Mouse (Mus musculus) limb, embryonic 12.5 days (tissue): ENCODE data around the gene Gm4869. TPM values are rescaled to one million over a fixed set of nuclear protein-coding genes. Genes with fewer than 3 reads are reported as not detected.
"Not testable (repeated sequence)": the region's sequence is repeated elsewhere in the genome, so short reads cannot be mapped to it uniquely, and the experiment has no call there.

Experiments used
- ATAC-seq: fragments of 200-750 bp; cut with Nextera tagmentation; 2 replicates; pipeline ENCODE4 v1.8.0; 2017; ENCODE audit warnings: low read depth, moderate TSS enrichment; ENCODE audit not compliant: insufficient number of reproducible peaks, insufficient read depth, low FRiP score, low TSS enrichment
- H3K27ac ChIP-seq: fragments of 300-500 bp; sonication (generic); 2 replicates; pipeline ENCODE4 v1.5.1; 2016; ENCODE audit warnings: mild to moderate bottlenecking, moderate library complexity
- H3K27me3 ChIP-seq: fragments of 300-500 bp; sonication (generic); 2 replicates; pipeline ENCODE4 v1.6.1; 2016; ENCODE audit warnings: mild to moderate bottlenecking, moderate library complexity
- H3K36me3 ChIP-seq: fragments of 300-500 bp; sonication (generic); 2 replicates; pipeline ENCODE4 v1.6.1; 2016; ENCODE audit warnings: mild to moderate bottlenecking, moderate library complexity
- H3K4me1 ChIP-seq: fragments of 300-500 bp; sonication (generic); replicated peaks from 2 replicates; pipeline ENCODE4 v1.6.1; 2016
- H3K4me2 ChIP-seq: fragments of 300-500 bp; sonication (generic); 2 replicates; pipeline ENCODE4 v1.6.1; 2016; ENCODE audit warnings: mild to moderate bottlenecking, moderate library complexity
- H3K4me3 ChIP-seq: fragments of 300-500 bp; sonication (generic); replicated peaks from 2 replicates; pipeline ENCODE4 v1.5.1; 2016; ENCODE audit warnings: mild to moderate bottlenecking
- H3K9ac ChIP-seq: fragments of 300-500 bp; sonication (generic); replicated peaks from 2 replicates; pipeline ENCODE4 v1.6.1; 2016; ENCODE audit warnings: mild to moderate bottlenecking, moderate library complexity
- H3K9me3 ChIP-seq: fragments of 300-500 bp; sonication (generic); 2 replicates; pipeline ENCODE4 v1.6.1; 2016; ENCODE audit warnings: mild to moderate bottlenecking, moderate library complexity
- WGBS: fragments of 180-500 bp; shearing (Covaris S2); methylation state at CpG from one replicate; pipeline ENCODE4 v1.1.7; 2016; 5-methylcytosine and 5-hydroxymethylcytosine counted together
- polyA plus RNA-seq: library from polyadenylated mRNA; unstranded; fragments of >200 nt; fragmentation: Nextera tagmentation; extraction: Ambion mirVana; gene quantifications from 2 replicates; pipeline ENCODE4 v1.2.1, GENCODE M21; 2016

Gm4869 gene
- polyA plus RNA-seq, 1 experiment from 2014 or later: not detected

DNA sequence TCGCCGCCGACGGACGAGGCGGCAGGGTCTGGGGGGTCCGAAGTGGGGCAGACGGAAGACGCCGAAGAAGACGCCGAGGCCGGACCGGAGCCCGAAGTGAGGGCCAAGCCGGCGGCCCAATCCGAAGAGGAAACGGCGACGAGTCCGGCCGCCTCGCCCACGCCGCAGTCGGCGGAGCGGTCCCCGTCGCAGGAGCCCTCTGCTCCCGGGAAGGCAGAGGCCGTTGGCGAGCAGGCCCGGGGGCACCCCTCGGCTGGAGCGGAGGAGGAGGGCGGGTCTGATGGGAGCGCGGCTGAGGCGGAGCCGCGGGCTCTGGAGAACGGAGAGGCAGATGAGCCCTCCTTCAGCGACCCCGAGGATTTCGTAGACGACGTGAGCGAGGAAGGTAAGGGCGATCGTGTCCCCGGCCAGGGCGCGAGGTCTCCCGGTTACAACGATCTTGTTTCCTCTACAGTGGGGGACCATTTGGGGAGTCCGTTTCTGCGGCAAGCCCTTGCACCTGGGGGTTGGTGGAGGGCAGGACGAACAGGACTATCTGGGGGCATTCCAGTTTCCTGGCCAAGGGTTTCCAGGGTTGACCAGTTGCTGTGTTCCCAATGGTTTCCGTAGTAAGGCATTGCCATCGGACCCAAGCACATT is 25.9 kb upstream of the Gm4869 start:
- Histone ChIP-seq H3K36me3 (peaks cover 17% of the 10 kb centered on the region), H3K4me3 (peak overlapping the region; percentile 100), H3K4me1 (peaks cover 20% of the 10 kb centered on the region), H3K9me3 (no peaks in the 10 kb centered on the region), H3K9ac (peak overlapping the region; percentile 95), H3K4me2 (peak overlapping the region; percentile 88), H3K27me3 (no peaks in the 10 kb centered on the region), H3K27ac (peak overlapping the region; percentile 78)
- no peak for ATAC-seq
- under 1% methylated on average over 62 of the region's 62 CpGs for WGBS

DNA sequence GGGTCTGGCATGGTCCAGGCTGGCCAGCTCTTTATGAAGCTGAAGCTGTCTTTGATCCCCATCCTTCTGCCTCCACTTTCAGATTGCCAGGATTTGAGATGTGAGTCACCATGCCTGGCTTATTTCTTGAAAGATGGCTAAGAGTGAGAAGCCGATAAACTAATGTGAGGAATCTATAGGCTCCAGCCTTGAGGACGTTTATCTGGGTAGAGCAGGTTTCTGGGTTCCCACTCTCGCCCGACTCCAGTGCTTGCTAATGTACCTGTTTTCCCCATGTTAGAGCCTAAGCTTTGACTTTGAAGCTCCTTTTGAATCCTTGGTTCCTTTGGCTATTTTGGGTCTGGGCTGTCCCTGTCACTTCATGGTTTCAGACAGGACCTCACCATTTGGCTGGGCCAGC is 24.8 kb upstream of the Gm4869 start:
- Histone ChIP-seq H3K27me3 (no peaks in the 10 kb centered on the region), H3K36me3 (peaks cover 27% of the 10 kb centered on the region), H3K4me3 (peak overlapping the region; percentile 100), H3K9ac (peak overlapping the region; percentile 95), H3K4me1 (peaks cover 20% of the 10 kb centered on the region), H3K9me3 (no peaks in the 10 kb centered on the region), H3K4me2 (peak overlapping the region; percentile 88), H3K27ac (no peak overlapping the region)
- ATAC-seq: no peak
- 68% methylated on average over 4 of the region's 4 CpGs for WGBS

DNA sequence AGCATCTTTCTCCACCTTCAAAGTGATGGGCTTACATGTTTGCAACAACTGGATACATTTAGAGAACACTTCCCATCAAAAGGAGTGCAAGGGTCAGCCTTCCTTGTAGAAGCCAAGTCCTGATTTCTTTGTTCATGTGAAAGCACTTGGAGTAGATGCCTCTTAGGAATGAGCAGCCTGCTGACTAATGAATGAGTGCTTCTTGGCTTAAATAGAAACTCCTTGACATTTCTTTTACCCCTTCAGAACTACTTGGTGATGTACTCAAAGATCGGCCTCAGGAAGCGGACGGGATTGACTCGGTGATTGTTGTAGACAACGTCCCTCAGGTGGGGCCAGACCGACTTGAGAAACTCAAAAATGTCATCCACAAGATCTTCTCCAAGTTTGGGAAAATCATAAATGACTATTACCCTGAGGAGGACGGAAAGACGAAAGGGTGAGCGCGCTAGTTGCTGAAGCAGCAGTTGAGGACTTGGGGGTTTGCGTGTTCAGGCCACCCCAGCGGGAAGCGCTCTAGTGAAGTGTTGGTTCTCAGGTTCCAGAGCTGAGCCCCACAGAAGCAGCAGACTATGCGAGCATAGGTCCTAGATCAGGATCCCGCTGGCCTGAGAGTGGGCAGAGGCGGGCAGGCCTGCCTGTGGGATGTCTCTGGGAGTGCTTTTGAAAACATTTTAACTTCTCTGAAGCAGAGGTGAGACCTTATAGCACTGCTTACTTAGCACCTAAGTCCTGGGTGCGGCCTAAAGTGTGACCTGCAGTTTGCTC is 20.2 kb upstream of the Gm4869 start:
- Histone ChIP-seq H3K27me3 (no peaks in the 10 kb centered on the region), H3K4me2 (no peak overlapping the region), H3K9me3 (no peaks in the 10 kb centered on the region), H3K36me3 (peaks cover 73% of the 10 kb centered on the region), H3K27ac (no peak overlapping the region), H3K4me1 (peaks cover 18% of the 10 kb centered on the region), H3K9ac (no peak overlapping the region), H3K4me3 (no peak overlapping the region)
- 96% methylated on average over 17 of the region's 17 CpGs for WGBS
- no peak for ATAC-seq

DNA sequence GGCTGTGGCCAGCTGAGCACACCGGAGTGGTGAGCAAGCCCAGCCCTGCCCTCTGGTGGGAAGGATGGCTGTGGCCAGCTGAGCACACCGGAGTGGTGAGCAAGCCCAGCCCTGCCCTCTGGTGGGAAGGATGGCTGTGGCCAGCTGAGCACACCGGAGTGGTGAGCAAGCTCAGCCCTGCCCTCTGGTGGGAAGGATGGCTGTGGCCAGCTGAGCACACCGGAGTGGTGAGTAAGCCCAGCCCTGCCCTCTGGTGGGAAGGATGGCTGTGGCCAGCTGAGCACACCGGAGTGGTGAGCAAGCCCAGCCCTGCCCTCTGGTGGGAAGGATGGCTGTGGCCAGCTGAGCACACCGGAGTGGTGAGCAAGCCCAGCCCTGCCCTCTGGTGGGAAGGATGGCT is 6.3 kb upstream of the Gm4869 start:
- not testable (repeated sequence) for H3K4me2 ChIP-seq, H3K27me3 ChIP-seq, H3K4me1 ChIP-seq, H3K27ac ChIP-seq, ATAC-seq, H3K9me3 ChIP-seq, H3K4me3 ChIP-seq, H3K9ac ChIP-seq
- WGBS: 67% methylated on average over 1 of the region's 6 CpGs
- peaks cover 92% of the 10 kb centered on the region for H3K36me3 ChIP-seq

DNA sequence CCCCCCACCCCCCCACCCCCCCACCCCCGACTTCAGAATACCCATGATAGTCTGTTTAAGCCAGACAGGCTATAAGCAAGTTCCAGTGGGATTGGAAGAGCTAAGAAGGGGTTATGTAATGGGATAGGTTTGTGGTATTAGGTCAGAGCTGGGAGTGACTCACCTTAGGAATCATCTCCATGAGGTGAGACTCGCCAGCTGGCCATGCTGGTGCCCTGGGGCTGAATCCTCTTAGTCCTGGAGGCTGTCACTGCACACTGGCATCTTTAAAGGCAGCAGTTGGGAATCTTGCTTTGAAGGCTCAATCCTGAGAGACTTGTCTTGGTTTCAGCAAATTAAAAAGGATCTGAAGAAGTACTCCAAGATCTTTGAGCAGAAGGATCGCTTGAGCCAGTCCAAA is 4.0 kb upstream of the Gm4869 start:
- H3K36me3 ChIP-seq: peaks cover 90% of the 10 kb centered on the region
- H3K4me2 ChIP-seq: no peak overlapping the region
- 90% methylated on average over 3 of the region's 3 CpGs for WGBS
- H3K9ac ChIP-seq: no peak overlapping the region
- no peak overlapping the region for H3K4me3 ChIP-seq
- no peak for ATAC-seq
- H3K4me1 ChIP-seq: no peaks in the 10 kb centered on the region
- H3K27ac ChIP-seq: no peak overlapping the region
- H3K9me3 ChIP-seq: no peaks in the 10 kb centered on the region
- no peaks in the 10 kb centered on the region for H3K27me3 ChIP-seq

DNA sequence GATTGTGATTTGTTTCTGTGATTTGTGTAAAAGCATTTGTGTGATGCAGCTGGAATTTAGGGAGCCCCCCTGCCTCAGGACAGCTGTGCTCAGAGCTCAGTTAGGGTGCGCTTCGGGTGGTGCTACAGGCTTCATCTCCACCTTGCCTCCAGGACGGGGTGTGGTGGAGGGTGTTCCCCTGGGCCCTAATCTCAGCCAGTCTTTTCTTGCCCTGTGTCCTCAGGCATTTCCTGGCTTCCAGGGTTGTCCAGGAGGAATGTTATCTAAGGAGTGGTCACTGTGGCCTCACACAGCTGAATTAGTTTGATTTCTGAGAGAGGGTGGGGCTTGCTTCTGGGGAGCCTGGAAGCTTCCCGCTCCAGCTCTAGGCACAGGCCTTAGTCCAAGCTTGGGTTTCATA is 1.4 kb upstream of the Gm4869 start:
- peaks cover 68% of the 10 kb centered on the region for H3K36me3 ChIP-seq
- H3K27me3 ChIP-seq: no peaks in the 10 kb centered on the region
- H3K27ac ChIP-seq: no peak overlapping the region
- WGBS: 84% methylated on average over 4 of the region's 4 CpGs
- H3K9me3 ChIP-seq: no peaks in the 10 kb centered on the region
- no peak overlapping the region for H3K4me3 ChIP-seq
- no peak overlapping the region for H3K9ac ChIP-seq
- H3K4me2 ChIP-seq: no peak overlapping the region
- no peak for ATAC-seq
- H3K4me1 ChIP-seq: no peaks in the 10 kb centered on the region

DNA sequence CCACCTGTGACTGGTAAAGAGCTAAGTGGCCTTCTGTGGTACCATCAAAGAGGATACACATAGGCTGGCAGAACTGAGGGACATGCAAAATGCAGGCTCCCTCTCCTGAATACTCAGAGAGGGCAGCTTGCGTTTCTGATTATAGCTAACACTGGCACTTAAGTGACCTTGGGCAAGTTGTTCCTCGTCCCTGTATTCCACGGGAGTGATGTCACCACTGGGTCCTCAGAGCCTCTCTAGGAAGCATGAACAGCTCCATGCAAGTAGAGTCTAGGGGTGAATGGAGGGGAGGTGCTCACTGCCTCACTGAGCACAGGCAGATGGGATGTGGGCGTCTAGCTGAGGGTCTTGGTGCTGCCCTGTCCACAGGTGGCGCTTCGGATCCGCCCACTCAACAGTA is 609 bp downstream of the Gm4869 start:
- H3K9me3 ChIP-seq: no peaks in the 10 kb centered on the region
- peaks cover 52% of the 10 kb centered on the region for H3K36me3 ChIP-seq
- no peak overlapping the region for H3K4me3 ChIP-seq
- H3K9ac ChIP-seq: no peak overlapping the region
- H3K27ac ChIP-seq: no peak overlapping the region
- 79% methylated on average over 7 of the region's 7 CpGs for WGBS
- H3K4me1 ChIP-seq: no peaks in the 10 kb centered on the region
- no peak for ATAC-seq
- no peaks in the 10 kb centered on the region for H3K27me3 ChIP-seq
- H3K4me2 ChIP-seq: no peak overlapping the region

DNA sequence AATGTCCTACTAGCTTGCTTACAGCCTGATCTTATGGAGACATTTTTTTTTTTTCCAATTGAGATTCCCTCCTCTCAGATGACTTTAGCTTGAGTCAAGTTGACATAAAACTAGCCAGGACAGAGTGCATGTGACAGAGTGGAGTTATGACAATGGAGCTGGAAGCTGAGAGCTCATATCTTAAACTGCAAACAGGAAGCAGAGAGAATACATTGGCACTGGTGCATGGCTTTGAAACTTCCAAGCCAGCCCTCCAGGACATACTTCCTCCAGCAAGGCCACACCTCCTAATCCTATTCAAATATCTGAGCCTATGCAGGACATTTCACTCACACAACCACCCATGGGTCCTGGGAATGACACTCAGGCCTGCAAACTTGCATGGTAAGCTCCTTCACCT is 9.0 kb downstream of the Gm4869 start:
- Histone ChIP-seq H3K4me2 (no peak overlapping the region), H3K9ac (no peak overlapping the region), H3K4me3 (no peak overlapping the region), H3K27me3 (no peaks in the 10 kb centered on the region), H3K27ac (no peak overlapping the region), H3K9me3 (no peaks in the 10 kb centered on the region), H3K36me3 (no peaks in the 10 kb centered on the region), H3K4me1 (no peaks in the 10 kb centered on the region)
- ATAC-seq: no peak

DNA sequence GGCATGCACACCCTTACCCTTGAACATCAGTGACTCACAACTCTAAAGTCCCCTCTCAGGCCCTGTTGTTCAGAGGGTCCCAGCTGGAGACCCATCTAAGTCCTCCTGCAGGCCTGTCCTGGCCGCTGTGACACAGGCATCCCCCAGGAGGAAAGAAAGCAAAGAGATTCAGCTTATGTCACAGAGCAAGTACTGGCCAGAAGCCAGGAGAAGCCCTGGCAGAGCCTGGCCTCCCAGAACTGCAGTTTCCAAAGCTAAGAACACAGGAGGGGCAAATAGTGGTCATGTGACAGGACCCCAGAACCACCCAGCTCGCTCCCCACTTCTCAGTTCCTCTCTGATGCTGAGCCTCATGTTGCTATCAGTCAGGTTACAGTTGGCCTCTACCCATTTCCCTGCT is 10.0 kb downstream of the Gm4869 start:
- Histone ChIP-seq H3K9ac (no peak overlapping the region), H3K4me2 (no peak overlapping the region), H3K9me3 (no peaks in the 10 kb centered on the region), H3K4me3 (no peak overlapping the region), H3K27me3 (no peaks in the 10 kb centered on the region), H3K27ac (no peak overlapping the region), H3K36me3 (no peaks in the 10 kb centered on the region), H3K4me1 (no peaks in the 10 kb centered on the region)
- WGBS: 67% methylated on average over 2 of the region's 2 CpGs
- no peak for ATAC-seq

DNA sequence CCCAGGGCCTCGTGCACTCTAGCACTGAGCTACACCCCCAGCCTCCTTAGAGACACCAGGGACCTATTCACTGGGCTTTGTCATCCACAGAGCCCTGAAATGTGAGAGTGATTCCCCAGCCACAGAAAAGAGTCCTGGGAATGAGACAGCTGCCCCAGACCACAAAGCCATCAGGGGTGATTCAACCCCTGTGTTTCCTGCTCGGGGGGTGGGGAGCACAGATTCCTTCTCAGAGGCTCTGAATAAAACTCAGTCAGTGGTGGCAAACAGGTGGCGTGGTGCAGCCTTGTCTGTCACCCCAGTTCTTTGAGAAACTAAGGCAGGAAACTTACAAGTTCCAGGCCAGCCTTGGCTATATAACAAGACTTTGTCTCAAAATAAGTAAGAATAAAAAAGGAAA is 16.0 kb downstream of the Gm4869 start:
- 74% methylated on average over 3 of the region's 3 CpGs for WGBS
- no peaks in the 10 kb centered on the region for H3K27me3 ChIP-seq
- no peaks in the 10 kb centered on the region for H3K36me3 ChIP-seq
- H3K9me3 ChIP-seq: peaks cover 16% of the 10 kb centered on the region
- ATAC-seq: no peak
- no peak overlapping the region for H3K4me3 ChIP-seq
- H3K4me2 ChIP-seq: no peak overlapping the region
- H3K4me1 ChIP-seq: no peaks in the 10 kb centered on the region
- no peak overlapping the region for H3K27ac ChIP-seq
- no peak overlapping the region for H3K9ac ChIP-seq

DNA sequence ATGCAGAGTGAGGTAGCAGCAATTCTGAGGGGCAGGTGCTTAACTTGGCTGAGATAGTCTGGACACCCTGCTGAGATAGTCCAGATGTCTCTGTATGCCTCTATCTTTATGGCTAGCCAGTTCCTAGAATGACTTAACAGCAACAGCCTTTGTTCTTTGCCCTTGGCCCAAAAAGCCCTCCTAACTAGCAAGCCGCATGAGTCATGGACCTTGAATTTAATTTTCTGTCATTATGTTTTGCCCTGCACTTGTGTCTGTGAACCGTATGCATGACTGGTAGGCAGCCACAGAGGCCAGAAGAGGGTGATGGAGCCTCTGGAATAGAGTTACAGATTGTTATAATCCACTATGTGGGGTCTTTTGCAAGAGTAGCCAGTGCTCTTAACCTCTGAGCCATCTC is 17.7 kb downstream of the Gm4869 start:
- not testable (repeated sequence) for ATAC-seq, H3K4me1 ChIP-seq, H3K4me2 ChIP-seq, H3K36me3 ChIP-seq, H3K4me3 ChIP-seq, H3K27me3 ChIP-seq, H3K27ac ChIP-seq, H3K9ac ChIP-seq
- H3K9me3 ChIP-seq: peaks cover 16% of the 10 kb centered on the region
- WGBS: 81% methylated on average over 2 of the region's 2 CpGs

DNA sequence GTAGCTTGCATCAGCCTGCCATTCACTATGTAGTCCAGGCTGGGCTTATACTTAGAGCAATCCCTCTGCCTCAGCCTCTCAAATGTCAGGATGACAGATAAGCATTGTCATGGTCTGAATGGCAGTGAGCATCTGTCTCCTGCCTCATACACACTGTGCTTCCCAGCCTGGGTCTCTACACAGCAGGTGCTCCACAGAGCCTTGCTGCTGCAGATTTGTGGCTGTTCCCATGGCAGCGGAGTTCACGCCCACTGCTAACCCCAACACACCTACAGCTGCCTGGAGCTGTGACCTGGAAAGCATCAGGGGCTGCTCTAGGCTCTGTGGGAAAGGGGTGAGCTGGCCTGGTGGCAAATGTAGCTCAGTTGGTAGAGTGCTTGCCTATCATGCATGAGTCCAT is 19.5 kb downstream of the Gm4869 start:
- Histone ChIP-seq H3K9me3 (peaks cover 16% of the 10 kb centered on the region), H3K4me3 (no peak overlapping the region), H3K4me1 (no peaks in the 10 kb centered on the region), H3K27me3 (no peaks in the 10 kb centered on the region), H3K9ac (no peak overlapping the region), H3K36me3 (no peaks in the 10 kb centered on the region), H3K27ac (no peak overlapping the region), H3K4me2 (no peak overlapping the region)
- ATAC-seq: no peak
- WGBS: 87% methylated on average over 2 of the region's 2 CpGs
